Mouse (Mus musculus) small intestine, adult 2 months (tissue): Measurements from ENCODE around the gene Diaph2.

Experiments
- CTCF ChIP-seq: fragments of 200-500 bp; IDR thresholded peaks from 2 replicates; pipeline ENCODE4 v1.5.1; 2012; ENCODE audit warnings: low read depth, mild to moderate bottlenecking, control low read depth, inconsistent platforms, low read length, moderate library complexity, mixed read lengths; ENCODE audit not compliant: insufficient replicate concordance, insufficient read length; ENCODE audit errors: extremely low read depth
- POLR2A ChIP-seq: fragments of 200-500 bp; IDR thresholded peaks from 2 replicates; pipeline ENCODE4 v1.6.1; 2012; ENCODE audit warnings: low read depth, mild to moderate bottlenecking, control low read depth, inconsistent platforms, low read length, moderate library complexity

DNA sequence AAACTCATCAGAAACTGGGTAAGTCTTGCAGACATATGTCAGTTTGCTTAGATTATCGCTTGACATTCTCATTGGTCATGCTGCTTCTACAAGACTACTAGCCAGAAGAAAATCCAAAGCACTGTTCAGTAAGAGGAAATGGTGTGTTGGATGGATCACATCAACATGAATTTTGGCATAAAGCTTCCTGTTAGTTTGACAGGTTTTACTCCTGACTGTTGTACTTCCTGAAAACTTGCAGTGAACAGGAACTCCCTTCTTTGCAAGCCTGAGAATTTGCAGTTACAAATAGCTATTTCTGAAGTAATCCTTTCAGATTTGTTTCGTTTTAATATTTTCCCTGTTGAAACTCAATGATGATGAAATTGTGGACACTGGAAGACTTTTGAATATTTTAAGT, 32.3 kb downstream of the Diaph2 start:
- TF ChIP-seq CTCF (no peak), POLR2A (no peak)
